In genomic region chr12:33851736-33852135, GRCm38 (mm10) we compare ENCODE assay signal across 15 mouse cellular contexts.
A peak's percentile ranks its signal among the peaks of the same experiment; 100 is the strongest.
DNase-seq lines count a peak whose midpoint lies in the region; ATAC-seq and TF ChIP-seq lines count a peak whose summit lies in the region.
"Had no signal": no experiment of that assay in that cellular context is flagged by ENCODE, and none has a peak within 500 bp of the region (broad histone marks: within the 10 kb centered on the region; RNA-seq: fewer than 3 reads in every experiment).

No protein-coding gene starts in this region.

- no peak for DNase-seq in forebrain, embryonic 11.5 days (ENCODE audit: low spot score)
- no peak for DNase-seq in forebrain, postnatal 0 days
- DNase-seq in neural tube, embryonic 10.5 days (ENCODE audit: extremely low spot score, low spot score): no peak
- DNase-seq in hindbrain, postnatal 0 days (ENCODE audit: low spot score): peak; percentile 54
- no peak for DNase-seq in frontal cortex, postnatal 25 days (ENCODE audit: low spot score in 2 of 2)
- no peak for DNase-seq in spleen, postnatal 10 days (ENCODE audit: low spot score in 2 of 2)
- DNase-seq in right cerebral cortex, postnatal 14 days: no peak
- DNase-seq: adrenal gland, postnatal 25 days; cerebellum, adult 11 months; gastrocnemius, postnatal 36 days; kidney, postnatal 4 days; lung, postnatal 10 days; right cerebral cortex, postnatal 4 days had no signal

- ATAC-seq in forebrain, embryonic 11.5 days (replicated peaks; ENCODE audit: low FRiP score): peak; percentile 78
- no peak for ATAC-seq in forebrain, postnatal 0 days
- 0 out of 2 replicates have a peak, but pooled peaks have one; percentile 61 for ATAC-seq in neural tube, embryonic 15.5 days (ENCODE audit: low FRiP score)
- ATAC-seq in hindbrain, postnatal 0 days: peak; percentile 63; the same call in 1 of the 2 replicates
- ATAC-seq: liver, embryonic 12.5 days had no signal

- no peak overlapping the region for H3K4me2 ChIP-seq in forebrain, embryonic 11.5 days (ENCODE audit: low read depth, low read length, severe bottlenecking)
- no peak overlapping the region for H3K4me2 ChIP-seq in forebrain, postnatal 0 days (ENCODE audit: low read depth)
- H3K4me2 ChIP-seq in neural tube, embryonic 15.5 days: no peak overlapping the region
- H3K4me2 ChIP-seq in hindbrain, postnatal 0 days (ENCODE audit: low read depth, low read length): no peak overlapping the region
- H3K4me2 ChIP-seq: liver, embryonic 12.5 days had no signal

- no peaks in the 10 kb centered on the region for H3K4me1 ChIP-seq in forebrain, embryonic 11.5 days (replicated peaks; ENCODE audit: control insufficient read depth, insufficient read depth, low read length)
- H3K4me1 ChIP-seq in forebrain, postnatal 0 days (ENCODE audit: insufficient read depth): no peaks in the 10 kb centered on the region
- H3K4me1 ChIP-seq in neural tube, embryonic 15.5 days: no peaks in the 10 kb centered on the region
- H3K4me1 ChIP-seq in hindbrain, postnatal 0 days (ENCODE audit: insufficient read depth, low read length): no peaks in the 10 kb centered on the region
- H3K4me1 ChIP-seq: liver, embryonic 12.5 days had no signal

- TF ChIP-seq CTCF in forebrain, postnatal 0 days (IDR thresholded peaks at IDR 0.05; ENCODE audit: low read depth): no peak
- no peak for TF ChIP-seq CTCF in hindbrain, postnatal 0 days (IDR thresholded peaks at IDR 0.05; ENCODE audit: low read depth)

- H3K27me3 ChIP-seq in forebrain, embryonic 11.5 days (ENCODE audit: control insufficient read depth, insufficient read depth, low read length): no peaks in the 10 kb centered on the region
- no peaks in the 10 kb centered on the region for H3K27me3 ChIP-seq in forebrain, postnatal 0 days (ENCODE audit: insufficient read depth, low read length)
- no peaks in the 10 kb centered on the region for H3K27me3 ChIP-seq in neural tube, embryonic 15.5 days (replicated peaks)
- H3K27me3 ChIP-seq in hindbrain, postnatal 0 days (ENCODE audit: insufficient read depth, low read length): no peaks in the 10 kb centered on the region
- H3K27me3 ChIP-seq: liver, embryonic 12.5 days had no signal

- no peaks in the 10 kb centered on the region for H3K9me3 ChIP-seq in forebrain, embryonic 11.5 days (ENCODE audit: control insufficient read depth, low read length)
- no peaks in the 10 kb centered on the region for H3K9me3 ChIP-seq in forebrain, postnatal 0 days (ENCODE audit: low read length)
- no peaks in the 10 kb centered on the region for H3K9me3 ChIP-seq in neural tube, embryonic 15.5 days (replicated peaks)
- no peaks in the 10 kb centered on the region for H3K9me3 ChIP-seq in hindbrain, postnatal 0 days (ENCODE audit: low read length)
- H3K9me3 ChIP-seq: liver, embryonic 12.5 days had no signal

- WGBS in forebrain, embryonic 11.5 days: 54% methylated on average over 1 of the region's 1 CpGs
- 33% methylated on average over 1 of the region's 1 CpGs for WGBS in forebrain, postnatal 0 days
- WGBS in neural tube, embryonic 15.5 days: 73% methylated on average over 1 of the region's 1 CpGs
- WGBS in hindbrain, postnatal 0 days: 51% methylated on average over 1 of the region's 1 CpGs

- no peaks in the 10 kb centered on the region for H3K36me3 ChIP-seq in forebrain, embryonic 11.5 days (ENCODE audit: control insufficient read depth, insufficient read depth, low read length)
- no peaks in the 10 kb centered on the region for H3K36me3 ChIP-seq in forebrain, postnatal 0 days (ENCODE audit: insufficient read depth)
- no peaks in the 10 kb centered on the region for H3K36me3 ChIP-seq in neural tube, embryonic 15.5 days
- no peaks in the 10 kb centered on the region for H3K36me3 ChIP-seq in hindbrain, postnatal 0 days (ENCODE audit: insufficient read depth, low read length)
- H3K36me3 ChIP-seq: liver, embryonic 12.5 days had no signal

- H3K27ac ChIP-seq in forebrain, embryonic 11.5 days (ENCODE audit: low read depth, low read length): no peak overlapping the region
- no peak overlapping the region for H3K27ac ChIP-seq in forebrain, postnatal 0 days (ENCODE audit: low read depth, low read length)
- H3K27ac ChIP-seq in neural tube, embryonic 15.5 days (replicated peaks): no peak overlapping the region
- H3K27ac ChIP-seq in hindbrain, postnatal 0 days: no peak overlapping the region
- H3K27ac ChIP-seq: liver, embryonic 12.5 days had no signal

- no peak overlapping the region for H3K9ac ChIP-seq in forebrain, embryonic 11.5 days (ENCODE audit: low read length)
- H3K9ac ChIP-seq in forebrain, postnatal 0 days: no peak overlapping the region
- H3K9ac ChIP-seq in neural tube, embryonic 15.5 days (replicated peaks): no peak overlapping the region
- H3K9ac ChIP-seq in hindbrain, postnatal 0 days (replicated peaks; ENCODE audit: low read length): no peak overlapping the region
- H3K9ac ChIP-seq: liver, embryonic 12.5 days had no signal

- H3K4me3 ChIP-seq in forebrain, embryonic 11.5 days (ENCODE audit: low read depth, low read length): no peak overlapping the region
- no peak overlapping the region for H3K4me3 ChIP-seq in forebrain, postnatal 0 days (ENCODE audit: low read depth, low read length)
- H3K4me3 ChIP-seq in neural tube, embryonic 15.5 days (replicated peaks): no peak overlapping the region
- no peak overlapping the region for H3K4me3 ChIP-seq in hindbrain, postnatal 0 days (ENCODE audit: low read length)
- H3K4me3 ChIP-seq: liver, embryonic 12.5 days had no signal
